Mouse (Mus musculus): Measurements from ENCODE around the gene Mug2.
"Not testable (repeated sequence)": the region's sequence is repeated elsewhere in the genome, so short reads cannot be mapped to it uniquely, and the experiment has no call there.

The Mug2 gene

GRCm38 (mm10) chr6:122006461-122006860, at the start of gene Mug2:
Mug2 (plus strand) TSS chr6:122006761.
- not testable (repeated sequence) for ATAC-seq (ENCODE audit: low TSS enrichment)

DNA sequence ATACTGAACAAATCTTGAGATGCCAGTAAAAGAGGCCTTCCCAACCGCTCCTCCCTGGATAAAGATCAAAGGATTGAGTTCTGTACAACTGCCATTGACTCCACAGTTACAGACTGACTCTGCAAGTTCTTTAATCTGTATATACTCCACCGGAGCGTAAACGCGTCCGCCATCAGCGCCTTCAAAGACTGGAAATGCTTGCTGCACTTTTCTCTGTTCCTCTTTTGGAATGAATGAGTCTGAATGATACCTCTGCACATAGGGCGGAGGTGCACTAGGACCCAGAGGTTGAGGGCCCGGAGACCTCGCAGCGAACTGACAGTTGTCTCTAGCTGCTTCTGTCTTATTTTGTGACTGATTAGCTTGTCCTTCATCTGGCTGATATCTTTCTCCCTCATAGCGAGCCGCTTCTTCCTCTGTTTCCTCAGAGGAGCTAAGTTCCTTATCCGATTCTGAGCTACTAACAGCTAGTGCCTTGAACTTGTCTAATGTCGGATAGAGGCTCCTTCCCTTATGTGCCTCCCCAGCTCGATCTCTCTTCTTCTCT, 48.7 kb upstream of the Mug2 start:
- not testable (repeated sequence) for ATAC-seq (ENCODE audit: low TSS enrichment)

GRCm38 (mm10) chr6:121975701-121976100, 30.9 kb upstream of the Mug2 start:
- no peak for ATAC-seq (ENCODE audit: low TSS enrichment)

DNA sequence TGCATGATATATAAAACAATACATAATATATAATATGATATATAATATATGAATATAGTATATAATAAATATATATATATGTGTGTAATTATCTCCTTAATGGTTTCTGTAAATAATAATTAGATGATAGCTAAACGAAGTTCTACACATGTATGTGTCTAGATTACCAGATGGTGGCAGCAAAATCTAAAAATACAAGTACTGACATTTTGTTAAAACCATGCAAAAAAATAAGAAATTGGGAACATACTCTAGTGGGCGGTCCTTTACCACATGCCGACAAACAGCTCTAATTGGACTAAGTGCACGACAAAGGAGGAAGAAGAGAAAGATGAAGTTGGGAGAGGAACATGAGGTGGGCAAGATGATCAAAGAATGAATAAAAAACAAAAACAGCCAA, 94.3 kb downstream of the Mug2 start:
- ATAC-seq (ENCODE audit: low TSS enrichment), result no peak

DNA sequence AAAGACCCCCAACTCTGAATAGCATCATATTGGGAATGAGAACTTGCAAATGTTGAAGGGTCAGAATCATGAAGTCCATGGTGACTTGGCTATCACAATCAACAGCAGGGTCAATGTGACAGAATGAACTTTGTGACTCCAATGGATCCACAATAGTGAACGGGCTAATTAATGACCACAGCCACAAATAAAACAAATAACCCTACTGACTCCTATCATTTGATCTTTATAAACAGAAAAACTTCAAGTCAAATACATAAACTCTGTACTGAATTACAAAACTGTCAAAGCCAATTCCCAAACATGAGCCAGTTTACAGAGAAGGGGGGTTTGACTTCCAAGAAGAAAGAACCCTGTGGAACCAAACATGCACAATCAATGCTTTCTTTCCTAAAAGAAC, 95.1 kb downstream of the Mug2 start:
- no peak for ATAC-seq (ENCODE audit: low TSS enrichment)

DNA sequence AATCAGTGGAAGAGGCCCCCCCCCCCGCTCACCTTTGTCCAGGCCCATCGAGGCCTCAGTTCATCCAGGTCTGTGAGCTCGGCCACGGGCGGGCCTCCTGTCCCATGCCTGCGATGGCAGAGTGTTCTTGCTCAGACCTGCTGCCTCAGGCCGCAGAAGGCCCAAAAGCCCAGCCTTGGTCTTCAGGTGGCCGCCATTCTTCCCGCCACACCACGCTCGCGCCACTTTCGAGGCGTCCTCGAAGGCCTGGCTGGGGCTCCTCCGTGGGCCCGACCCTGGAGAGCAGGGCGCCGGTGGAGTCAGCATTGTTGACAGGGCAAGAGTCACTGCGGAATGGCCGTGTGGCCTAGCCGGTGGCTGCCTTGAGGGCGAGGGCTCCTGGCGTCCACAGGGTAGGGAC, 110.4 kb downstream of the Mug2 start:
- ATAC-seq (ENCODE audit: low TSS enrichment), result no peak

GRCm38 (mm10) chr6:122129521-122129920, 123.0 kb downstream of the Mug2 start:
- no peak for ATAC-seq (ENCODE audit: low TSS enrichment)

Measured in frontal cortex, adult (tissue).